Mouse (Mus musculus): ENCODE measurements around the gene Pum3.

GRCm38 (mm10) chr19:27366113-27366746, 63.4 kb downstream of the Pum3 start:
- TF ChIP-seq POLR2A (IDR thresholded peaks at IDR 0.05; ENCODE audit: borderline replicate concordance, control insufficient read depth, low read depth, low read length), result no peak
- no peak for TF ChIP-seq CTCF (IDR thresholded peaks at IDR 0.05; ENCODE audit: control insufficient read depth, insufficient read depth, low read length)

Data from bone marrow, adult 2 months (tissue).